Comparison of ENCODE assay signal across 9 mouse cellular contexts in genomic region chr5:67633831-67634268, GRCm38 (mm10). TPM values are rescaled to one million over a fixed set of nuclear protein-coding genes. Genes with fewer than 3 reads are reported as not detected.
DNase-seq lines count a peak whose midpoint lies in the region; ATAC-seq and TF ChIP-seq lines count a peak whose summit lies in the region.
"Had no signal": no experiment of that assay in that cellular context is flagged by ENCODE, and none has a peak within 500 bp of the region (broad histone marks: within the 10 kb centered on the region; RNA-seq: fewer than 3 reads in every experiment).

No protein-coding gene starts in this region.

- peak; percentile 53 for DNase-seq in retina, postnatal 1 day
- DNase-seq in retina, embryonic 14.5 days (ENCODE audit: low spot score): no peak
- peak; percentile 66 for DNase-seq in forebrain, embryonic 11.5 days (ENCODE audit: low spot score)
- DNase-seq in spleen, postnatal 36 days (ENCODE audit: low spot score in 2 of 2): no peak
- DNase-seq in kidney, postnatal 25 days: no peak
- no peak for DNase-seq in kidney, adult 2 months
- DNase-seq: kidney, adult 9 months had no signal

- no peak overlapping the region for H3K4me3 ChIP-seq in forebrain, embryonic 11.5 days (ENCODE audit: low read depth, low read length)
- H3K4me3 ChIP-seq in lung, embryonic 16.5 days (ENCODE audit: low read length): no peak overlapping the region
- no peak overlapping the region for H3K4me3 ChIP-seq in stomach, embryonic 16.5 days (replicated peaks; ENCODE audit: low read length)
- H3K4me3 ChIP-seq in kidney, adult 2 months (ENCODE audit: insufficient read depth, low read depth, low read length): no peak overlapping the region

- no peaks in the 10 kb centered on the region; the same call in 1 of the 2 replicates for H3K36me3 ChIP-seq in forebrain, embryonic 11.5 days (ENCODE audit: control insufficient read depth, insufficient read depth, low read length)
- H3K36me3 ChIP-seq in lung, embryonic 16.5 days (ENCODE audit: control insufficient read depth, insufficient read depth, low read length): no peaks in the 10 kb centered on the region; the same call in 1 of the 2 replicates
- no peaks in the 10 kb centered on the region for H3K36me3 ChIP-seq in stomach, embryonic 16.5 days (ENCODE audit: control insufficient read depth, insufficient read depth, low read length)
- no peaks in the 10 kb centered on the region for H3K36me3 ChIP-seq in kidney, adult 2 months (ENCODE audit: control insufficient read depth, insufficient read depth, low read length)

- H3K27ac ChIP-seq in forebrain, embryonic 11.5 days (ENCODE audit: low read depth, low read length): peak overlapping the region; percentile 66
- H3K27ac ChIP-seq in lung, embryonic 16.5 days (ENCODE audit: low read length): peak overlapping the region; percentile 53
- peak overlapping the region; percentile 36; the same call in 1 of the 2 replicates for H3K27ac ChIP-seq in stomach, embryonic 16.5 days (ENCODE audit: low read length)
- no peak overlapping the region for H3K27ac ChIP-seq in kidney, adult 2 months (ENCODE audit: insufficient read depth, low read depth, low read length)

- H3K9me3 ChIP-seq in forebrain, embryonic 11.5 days (ENCODE audit: control insufficient read depth, low read length): no peaks in the 10 kb centered on the region
- H3K9me3 ChIP-seq in lung, embryonic 16.5 days (ENCODE audit: control insufficient read depth, low read length): no peaks in the 10 kb centered on the region
- no peaks in the 10 kb centered on the region for H3K9me3 ChIP-seq in stomach, embryonic 16.5 days (replicated peaks; ENCODE audit: control insufficient read depth, low read length)

- peaks cover 16% of the 10 kb centered on the region for H3K4me1 ChIP-seq in forebrain, embryonic 11.5 days (replicated peaks; ENCODE audit: control insufficient read depth, insufficient read depth, low read length)
- peaks cover 18% of the 10 kb centered on the region for H3K4me1 ChIP-seq in lung, embryonic 16.5 days (replicated peaks; ENCODE audit: control insufficient read depth, insufficient read depth, low read length)
- H3K4me1 ChIP-seq in stomach, embryonic 16.5 days (ENCODE audit: control insufficient read depth, insufficient read depth, low read length): peaks cover 18% of the 10 kb centered on the region
- H3K4me1 ChIP-seq in kidney, adult 2 months (ENCODE audit: control insufficient read depth, insufficient read depth, low read length): no peaks in the 10 kb centered on the region

- WGBS in forebrain, embryonic 11.5 days: 6% methylated on average over 10 of the region's 10 CpGs
- 17% methylated on average over 10 of the region's 10 CpGs for WGBS in lung, embryonic 16.5 days
- WGBS in stomach, embryonic 16.5 days: 32% methylated on average over 10 of the region's 10 CpGs
- 67% methylated on average over 10 of the region's 10 CpGs for WGBS in kidney, adult 2 months

- ATAC-seq in forebrain, embryonic 11.5 days (replicated peaks; ENCODE audit: low FRiP score): peak; percentile 68
- ATAC-seq in lung, embryonic 16.5 days (ENCODE audit: low read depth): peak; percentile 87
- no peak for ATAC-seq in stomach, embryonic 16.5 days (ENCODE audit: insufficient read depth, low FRiP score)

- no peaks in the 10 kb centered on the region; the same call in 1 of the 2 replicates for H3K27me3 ChIP-seq in forebrain, embryonic 11.5 days (ENCODE audit: control insufficient read depth, insufficient read depth, low read length)
- no peaks in the 10 kb centered on the region for H3K27me3 ChIP-seq in lung, embryonic 16.5 days (ENCODE audit: control insufficient read depth, insufficient read depth, low read depth, low read length)
- no peaks in the 10 kb centered on the region for H3K27me3 ChIP-seq in stomach, embryonic 16.5 days (ENCODE audit: control insufficient read depth, insufficient read depth, low read length)
- no peaks in the 10 kb centered on the region for H3K27me3 ChIP-seq in kidney, adult 2 months (replicated peaks; ENCODE audit: control insufficient read depth, insufficient read depth, low read length)

- peak overlapping the region; percentile 34; the same call in 1 of the 2 replicates for H3K4me2 ChIP-seq in forebrain, embryonic 11.5 days (ENCODE audit: low read depth, low read length, severe bottlenecking)
- peak overlapping the region; percentile 19; the same call in 1 of the 2 replicates for H3K4me2 ChIP-seq in lung, embryonic 16.5 days (ENCODE audit: low read depth, low read length)
- H3K4me2 ChIP-seq in stomach, embryonic 16.5 days (ENCODE audit: low read depth, low read length): peak overlapping the region; percentile 20

- H3K9ac ChIP-seq in forebrain, embryonic 11.5 days (ENCODE audit: low read length): peak overlapping the region; percentile 8; the same call in 1 of the 2 replicates
- no peak overlapping the region for H3K9ac ChIP-seq in lung, embryonic 16.5 days (ENCODE audit: low read length)
- H3K9ac ChIP-seq in stomach, embryonic 16.5 days (ENCODE audit: low read length): no peak overlapping the region

- TF ChIP-seq CTCF in kidney, adult 2 months (conservative IDR thresholded peaks at IDR 0.05; ENCODE audit: insufficient read depth, insufficient read length, low read depth, low read length): no peak

- no peak for TF ChIP-seq POLR2A in kidney, adult 2 months (IDR thresholded peaks at IDR 0.05; ENCODE audit: low read depth, low read length)

RNA-seq across cellular contexts. Expression of gene Shisa3, which starts 26.2 kb away (rescaled TPM):
- 0.76 and 0.95 TPM in 2 replicates for polyA plus RNA-seq in forebrain, embryonic 11.5 days (2014; fragmentation: Nextera tagmentation; extraction: Ambion mirVana)
- 2.1 and 2.2 TPM in 2 replicates for polyA plus RNA-seq in lung, embryonic 16.5 days (2015; fragmentation: Nextera tagmentation; extraction: Ambion mirVana)
- 29.3 and 33.1 TPM in 2 replicates for polyA plus RNA-seq in stomach, embryonic 16.5 days (2015; fragmentation: Nextera tagmentation; extraction: Ambion mirVana)
- polyA plus RNA-seq in kidney, adult 2 months (2012; rRNA removed): 11.4 and 12.4 TPM in 2 replicates

Comparison
In these comparisons a context has a peak if more than half of its experiments do, and no peak if none do; other contexts are left out.
1. DNase-seq: peak in retina, postnatal 1 day (single experiment) and forebrain, embryonic 11.5 days (single experiment); none in retina, embryonic 14.5 days (single experiment), spleen, postnatal 36 days (0 of 2), kidney, postnatal 25 days (0 of 2) and kidney, adult 2 months (single experiment).
2. Peak in every context shown above with its lines, with median percentiles within 50 percentile points of each other: H3K4me2 ChIP-seq.